Mouse (Mus musculus) lung, embryonic 14.5 days (tissue): Measurements from ENCODE around the gene Gm128. TPM values are rescaled to one million over a fixed set of nuclear protein-coding genes. Genes with fewer than 3 reads are reported as not detected.
"Not testable (repeated sequence)": the region's sequence is repeated elsewhere in the genome, so short reads cannot be mapped to it uniquely, and the experiment has no call there.

Experiments used
- ATAC-seq: fragments of 200-750 bp; cut with Nextera tagmentation; 2 replicates; pipeline ENCODE4 v1.8.0; 2017; ENCODE audit warnings: mild to moderate bottlenecking, moderate TSS enrichment, moderate library complexity; ENCODE audit not compliant: insufficient read depth
- DNase-seq: peaks from one replicate; pipeline ENCODE4 v3.0.0-alpha.2; 2015
- H3K27ac ChIP-seq: fragments of 300-500 bp; sonication (generic); 2 replicates; pipeline ENCODE4 v1.5.1; 2014; ENCODE audit warnings: low read depth, mild to moderate bottlenecking, moderate library complexity
- H3K27me3 ChIP-seq: fragments of 300-500 bp; sonication (generic); 2 replicates; pipeline ENCODE4 v1.6.1; 2014; ENCODE audit warnings: low read length, control low read depth; ENCODE audit not compliant: insufficient read depth
- H3K36me3 ChIP-seq: fragments of 300-500 bp; sonication (generic); 2 replicates; pipeline ENCODE4 v1.6.1; 2014; ENCODE audit warnings: control low read depth; ENCODE audit not compliant: insufficient read depth
- H3K4me1 ChIP-seq: fragments of 300-500 bp; sonication (generic); 2 replicates; pipeline ENCODE4 v1.6.1; 2014; ENCODE audit warnings: antibody characterized with exemption, control low read depth; ENCODE audit not compliant: insufficient read depth
- H3K4me2 ChIP-seq: fragments of 300-500 bp; sonication (generic); 2 replicates; pipeline ENCODE4 v1.6.1; 2014; ENCODE audit warnings: mild to moderate bottlenecking
- H3K4me3 ChIP-seq: fragments of 300-500 bp; sonication (generic); 2 replicates; pipeline ENCODE4 v1.5.1; 2014; ENCODE audit warnings: low read depth, low read length
- H3K9ac ChIP-seq: fragments of 300-500 bp; sonication (generic); 2 replicates; pipeline ENCODE4 v1.6.1; 2014
- H3K9me3 ChIP-seq: fragments of 300-500 bp; sonication (generic); 2 replicates; pipeline ENCODE4 v1.6.1; 2016; ENCODE audit warnings: low read depth, low read length, control low read depth
- CTCF ChIP-seq: IDR thresholded peaks from 2 replicates; pipeline ENCODE4 v1.5.1; 2016; ENCODE audit warnings: antibody characterized with exemption, low read depth
- WGBS: fragments of 180-500 bp; shearing (Covaris S2); extraction: QIAGEN DNeasy Blood & Tissue Kit; methylation state at CpG from one replicate; pipeline ENCODE4 v1.1.7; 2014; 5-methylcytosine and 5-hydroxymethylcytosine counted together
- polyA plus RNA-seq: library from polyadenylated mRNA; unstranded; fragments of >200 nt; fragmentation: Nextera tagmentation; extraction: Ambion mirVana; gene quantifications from 2 replicates; pipeline ENCODE4 v1.2.1, GENCODE M21; 2014

Gm128 gene
- polyA plus RNA-seq, 1 experiment from 2014 or later = 0.67 TPM

DNA sequence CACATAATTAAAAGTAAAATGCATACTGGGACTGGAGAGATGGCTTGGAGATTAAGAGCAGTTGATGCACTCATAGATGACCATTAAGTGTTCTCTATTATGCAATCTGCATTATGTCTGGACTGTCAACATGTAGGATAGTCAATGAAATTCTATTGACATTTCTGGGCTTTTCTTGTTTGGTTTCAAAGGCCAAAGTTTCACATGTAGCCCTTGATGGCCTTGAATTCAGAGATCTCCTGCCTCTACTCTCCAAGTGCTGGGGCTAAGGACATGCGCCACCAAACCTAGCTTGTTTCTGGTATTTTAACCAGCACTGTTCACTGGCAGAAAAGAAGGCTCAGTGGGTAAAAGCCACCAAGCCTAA, 27.8 kb downstream of the Gm128 start:
- H3K27ac ChIP-seq = no peak overlapping the region
- no peaks in the 10 kb centered on the region for H3K27me3 ChIP-seq
- TF ChIP-seq CTCF = no peak
- H3K36me3 ChIP-seq = peaks cover 51% of the 10 kb centered on the region
- no peak overlapping the region for H3K4me3 ChIP-seq
- H3K9ac ChIP-seq = no peak overlapping the region
- ATAC-seq (no peak), DNase-seq (no peak)
- peaks cover 6% of the 10 kb centered on the region; the same call in 1 of the 2 replicates for H3K4me1 ChIP-seq
- H3K4me2 ChIP-seq = no peak overlapping the region
- no peaks in the 10 kb centered on the region for H3K9me3 ChIP-seq
- 97% methylated on average over 1 of the region's 1 CpGs for WGBS

GRCm38 (mm10) chr3:95212889-95213608, 28.3 kb downstream of the Gm128 start:
- H3K4me1 ChIP-seq, H3K27ac ChIP-seq, H3K9ac ChIP-seq, H3K9me3 ChIP-seq, ATAC-seq, H3K4me3 ChIP-seq, DNase-seq, H3K27me3 ChIP-seq, H3K4me2 ChIP-seq: not testable (repeated sequence)
- WGBS = 95% methylated on average over 7 of the region's 10 CpGs
- peaks cover 57% of the 10 kb centered on the region for H3K36me3 ChIP-seq

- no peak overlapping the region for H3K4me2 ChIP-seq
- H3K4me1 ChIP-seq = no peaks in the 10 kb centered on the region
- no peak for ATAC-seq
- TF ChIP-seq CTCF = no peak
- H3K36me3 ChIP-seq = peaks cover 71% of the 10 kb centered on the region
- H3K9me3 ChIP-seq = no peaks in the 10 kb centered on the region
- WGBS = 83% methylated on average over 2 of the region's 2 CpGs
- no peak for DNase-seq
- H3K9ac ChIP-seq = no peak overlapping the region
- H3K27ac ChIP-seq = no peak overlapping the region
- H3K4me3 ChIP-seq = no peak overlapping the region
- no peaks in the 10 kb centered on the region for H3K27me3 ChIP-seq
These were observed 30.8 kb downstream of the Gm128 start for GRCm38 (mm10) chr3:95210585-95210984.

GRCm38 (mm10) chr3:95208286-95208685, 33.1 kb downstream of the Gm128 start:
- Histone ChIP-seq H3K36me3 (peaks cover 79% of the 10 kb centered on the region), H3K9ac (no peak overlapping the region), H3K4me2 (no peak overlapping the region), H3K27me3 (no peaks in the 10 kb centered on the region), H3K9me3 (no peaks in the 10 kb centered on the region), H3K27ac (no peak overlapping the region), H3K4me3 (no peak overlapping the region), H3K4me1 (no peaks in the 10 kb centered on the region)
- ATAC-seq (no peak), DNase-seq (no peak)
- TF ChIP-seq CTCF = no peak
- WGBS = 82% methylated on average over 4 of the region's 4 CpGs

DNA sequence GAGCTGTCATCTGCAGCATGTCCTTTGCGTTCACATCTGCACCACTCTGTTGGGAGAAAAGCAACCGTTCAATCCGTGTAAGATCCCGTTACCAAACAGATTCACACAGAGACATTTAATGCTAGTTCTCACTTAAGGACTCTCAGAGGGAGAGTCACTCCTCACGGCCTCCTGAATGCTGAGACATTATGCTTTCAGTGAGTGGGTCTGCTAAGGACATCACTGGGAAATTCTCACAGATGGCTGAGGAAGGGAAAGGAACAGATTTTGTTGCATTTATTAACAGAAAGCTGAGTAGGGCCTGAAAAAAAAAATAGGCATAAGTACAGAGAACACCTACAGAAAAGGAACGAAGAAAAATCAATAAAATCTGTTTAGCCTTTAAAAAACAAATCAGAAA, 37.5 kb downstream of the Gm128 start:
- 89% methylated on average over 6 of the region's 6 CpGs for WGBS
- no peak for DNase-seq
- H3K4me3 ChIP-seq = no peak overlapping the region

DNA sequence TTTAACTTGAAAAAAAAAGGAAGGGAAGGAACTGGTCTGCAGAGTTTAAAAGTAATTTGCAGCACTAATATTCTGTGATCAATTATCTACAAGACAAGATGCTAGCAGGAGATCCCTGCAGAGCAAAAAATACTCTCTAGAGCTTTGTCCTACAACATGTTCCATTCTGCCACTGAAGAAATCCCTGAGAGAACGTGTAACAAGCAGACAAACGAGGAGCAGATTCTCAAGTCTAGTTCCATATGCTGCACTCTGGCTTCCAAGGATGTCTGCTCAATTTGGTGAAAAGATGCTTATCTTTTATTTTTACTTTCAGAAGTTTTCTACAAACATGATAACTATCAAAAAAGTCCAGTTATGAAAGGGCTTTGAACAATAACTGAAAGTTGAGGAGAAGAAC, 40.8 kb downstream of the Gm128 start:
- DNase-seq (no peak), ATAC-seq (no peak)
- Histone ChIP-seq H3K27ac (no peak overlapping the region), H3K9me3 (no peaks in the 10 kb centered on the region), H3K27me3 (no peaks in the 10 kb centered on the region), H3K4me2 (no peak overlapping the region), H3K9ac (no peak overlapping the region), H3K36me3 (peaks cover 93% of the 10 kb centered on the region), H3K4me3 (no peak overlapping the region), H3K4me1 (no peaks in the 10 kb centered on the region)
- 79% methylated on average over 2 of the region's 2 CpGs for WGBS
- no peak for TF ChIP-seq CTCF

More for the DNA sequence above, 37.5 kb downstream of the Gm128 start:
- Histone ChIP-seq H3K9me3 (no peaks in the 10 kb centered on the region), H3K4me2 (no peak overlapping the region), H3K27ac (no peak overlapping the region), H3K9ac (no peak overlapping the region), H3K36me3 (peaks cover 89% of the 10 kb centered on the region), H3K4me1 (no peaks in the 10 kb centered on the region), H3K27me3 (no peaks in the 10 kb centered on the region)
- no peak for TF ChIP-seq CTCF
- no peak for ATAC-seq

- ATAC-seq = no peak
- WGBS = 87% methylated on average over 7 of the region's 7 CpGs
- no peaks in the 10 kb centered on the region for H3K4me1 ChIP-seq
- TF ChIP-seq CTCF = no peak
- no peak overlapping the region for H3K27ac ChIP-seq
- H3K9me3 ChIP-seq = no peaks in the 10 kb centered on the region
- DNase-seq = no peak
- H3K4me3 ChIP-seq = no peak overlapping the region
- peaks cover 94% of the 10 kb centered on the region for H3K36me3 ChIP-seq
- no peak overlapping the region for H3K9ac ChIP-seq
- H3K27me3 ChIP-seq = no peaks in the 10 kb centered on the region
- H3K4me2 ChIP-seq = no peak overlapping the region
These were observed 41.3 kb downstream of the Gm128 start for GRCm38 (mm10) chr3:95200132-95200531.
